Mouse (Mus musculus): ENCODE data around the gene Exoc4.

DNA sequence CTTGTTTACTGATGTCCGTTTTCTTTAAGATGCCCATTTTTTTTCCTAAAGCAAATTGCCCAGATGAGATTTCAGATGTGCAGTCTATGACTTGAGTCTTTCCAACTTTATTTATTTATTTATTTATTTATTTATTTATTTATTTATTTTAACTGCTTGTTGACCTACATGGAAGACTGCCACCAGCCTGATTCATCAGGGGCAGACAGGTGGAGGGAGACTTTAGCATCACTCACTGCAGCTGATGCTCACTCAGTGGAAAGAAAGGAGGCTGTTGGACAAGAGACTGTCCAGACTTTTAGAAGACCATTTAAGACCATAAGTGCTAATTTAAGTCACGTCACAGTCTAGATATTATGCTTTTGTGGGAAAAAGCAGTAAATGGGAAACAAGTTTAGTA, 313.0 kb downstream of the Exoc4 start:
- TF ChIP-seq CTCF (IDR thresholded peaks at IDR 0.05; ENCODE audit: insufficient read depth, low read length) (no peak), POLR2A (IDR thresholded peaks at IDR 0.05; ENCODE audit: borderline replicate concordance, extremely low read depth, low read depth, low read length) (no peak)
